Mouse (Mus musculus): ENCODE data around the gene Asb17.

DNA sequence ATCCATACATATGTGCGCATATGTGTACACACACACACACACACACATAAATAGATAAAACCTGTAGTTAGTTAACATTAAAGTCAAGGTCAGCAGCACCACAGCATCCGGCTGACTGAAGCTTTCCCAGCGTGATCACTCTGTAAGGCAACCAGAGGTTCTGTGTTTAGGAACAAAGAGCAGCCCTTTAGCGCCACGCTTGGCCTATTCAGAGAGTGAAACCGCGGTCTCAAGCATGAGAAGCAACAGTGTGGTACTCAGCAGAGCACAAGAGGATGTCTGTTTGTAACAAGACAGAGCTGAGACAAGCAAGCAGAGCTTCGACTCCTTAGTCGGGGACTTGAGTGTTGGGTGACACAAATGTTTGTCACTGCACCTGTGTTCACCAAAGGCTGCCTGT is 24.6 kb upstream of the Asb17 start:
- no peak for TF ChIP-seq CTCF (IDR thresholded peaks at IDR 0.05; ENCODE audit: borderline replicate concordance, extremely low read depth, insufficient read depth, insufficient read length)
- no peak for TF ChIP-seq POLR2A (IDR thresholded peaks at IDR 0.05; ENCODE audit: borderline replicate concordance, extremely low read depth, insufficient read depth, insufficient read length, poor library complexity, severe bottlenecking)

Data from brain, embryonic 14.5 days (tissue).